Mouse (Mus musculus) heart, adult 9 months (tissue): ENCODE data around the gene St3gal6.
A peak's percentile ranks its signal among the peaks of the same experiment; 100 is the strongest.

ENCODE experiments used
- DNase-seq, 2 experiments: peaks; one replicate each; pipeline ENCODE4 v3.0.0; 2022; ENCODE audit warnings: low spot score in 2 of 2

Gene St3gal6

GRCm38 (mm10) chr16:58523972-58524850, at the start of gene St3gal6:
St3gal6 (minus strand) TSS chr16:58524243.
- peak in 1 of 2 experiments; percentile 64 for DNase-seq

- no peak for DNase-seq
Measured at GRCm38 (mm10) chr16:58570694-58571264, 46.7 kb upstream of the St3gal6 start.

GRCm38 (mm10) chr16:58561196-58561595, 37.2 kb upstream of the St3gal6 start:
- DNase-seq, result no peak

- no peak for DNase-seq
Measured at GRCm38 (mm10) chr16:58556067-58556830, 32.2 kb upstream of the St3gal6 start.

- no peak for DNase-seq
Measured at GRCm38 (mm10) chr16:58554673-58555072, 30.6 kb upstream of the St3gal6 start.

GRCm38 (mm10) chr16:58548042-58548441, 24.0 kb upstream of the St3gal6 start:
- no peak for DNase-seq

- no peak for DNase-seq
Measured at GRCm38 (mm10) chr16:58546128-58546527, 22.1 kb upstream of the St3gal6 start.

- DNase-seq, result no peak
Measured at GRCm38 (mm10) chr16:58539490-58539889, 15.4 kb upstream of the St3gal6 start.

- no peak for DNase-seq
Measured at GRCm38 (mm10) chr16:58539011-58539410, 15.0 kb upstream of the St3gal6 start.

- DNase-seq, result no peak
Measured at GRCm38 (mm10) chr16:58536076-58536475, 12.0 kb upstream of the St3gal6 start.

GRCm38 (mm10) chr16:58535236-58535635, 11.2 kb upstream of the St3gal6 start:
- no peak for DNase-seq

- no peak for DNase-seq
Measured at GRCm38 (mm10) chr16:58534245-58535142, 10.5 kb upstream of the St3gal6 start.

- no peak for DNase-seq
Measured at GRCm38 (mm10) chr16:58533742-58534141, 9.7 kb upstream of the St3gal6 start.

- no peak for DNase-seq
Measured at GRCm38 (mm10) chr16:58533254-58533653, 9.2 kb upstream of the St3gal6 start.

- DNase-seq, result no peak
Measured at GRCm38 (mm10) chr16:58532511-58532910, 8.5 kb upstream of the St3gal6 start.

GRCm38 (mm10) chr16:58527817-58528216, 3.8 kb upstream of the St3gal6 start:
- DNase-seq, result no peak

- DNase-seq, result no peak
Measured at GRCm38 (mm10) chr16:58526729-58527128, 2.7 kb upstream of the St3gal6 start.

- DNase-seq, result no peak
Measured at GRCm38 (mm10) chr16:58525832-58526231, 1.8 kb upstream of the St3gal6 start.

- DNase-seq, result peak; percentile 87 to 89
Measured at GRCm38 (mm10) chr16:58523044-58523859, 791 bp downstream of the St3gal6 start.

GRCm38 (mm10) chr16:58522677-58523043, 1.4 kb downstream of the St3gal6 start:
- no peak for DNase-seq

GRCm38 (mm10) chr16:58521900-58522299, 2.1 kb downstream of the St3gal6 start:
- DNase-seq, result no peak
